Mouse (Mus musculus) cerebellum, adult 2 months (tissue): ENCODE data around the gene Zfp991.
"Not testable (repeated sequence)": the region's sequence is repeated elsewhere in the genome, so short reads cannot be mapped to it uniquely, and the experiment has no call there.

Source experiments
- CTCF ChIP-seq: fragments of 200-500 bp; IDR thresholded peaks from 2 replicates; pipeline ENCODE4 v1.5.1; 2011; ENCODE audit warnings: low read depth, mild to moderate bottlenecking, control low read depth, low read length, moderate library complexity, borderline replicate concordance; ENCODE audit not compliant: insufficient read depth
- POLR2A ChIP-seq: fragments of 200-500 bp; IDR thresholded peaks from 2 replicates; pipeline ENCODE4 v1.6.1; 2011; ENCODE audit warnings: low read length, control low read depth, borderline replicate concordance; ENCODE audit not compliant: insufficient read depth

DNA sequence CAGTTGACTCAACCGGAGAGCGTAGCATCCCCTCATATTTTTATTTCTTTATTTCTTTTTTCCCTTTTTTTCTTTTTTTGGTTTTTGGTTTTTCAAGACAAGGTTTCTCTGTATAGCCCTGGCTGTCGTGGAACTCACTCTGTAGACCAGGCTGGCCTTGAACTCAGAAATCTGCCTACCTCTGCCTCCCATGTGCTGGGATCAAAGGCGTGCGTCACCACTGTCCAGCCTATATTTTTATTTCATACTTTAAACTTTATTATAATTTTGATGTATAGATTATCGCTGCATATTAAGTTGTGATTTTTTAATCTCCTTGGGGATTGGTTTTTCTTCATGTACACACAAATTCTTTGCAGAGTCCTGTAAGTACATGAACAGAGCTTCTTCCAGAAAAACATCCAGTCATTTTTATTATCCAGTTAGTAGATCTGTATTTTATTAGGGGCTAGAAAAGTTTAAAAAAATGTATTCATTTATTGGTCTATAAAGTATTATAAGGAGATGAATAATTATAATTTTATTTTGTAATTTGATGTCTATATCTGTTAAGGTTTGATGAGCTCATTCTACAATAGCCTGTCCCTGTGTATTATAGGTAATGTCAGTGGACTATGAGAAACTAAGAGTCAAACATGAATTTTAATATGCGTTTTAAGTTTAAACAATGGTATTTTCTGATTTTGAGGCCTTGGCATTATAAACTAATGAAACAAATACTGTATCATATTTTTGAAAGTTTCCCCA, 80.5 kb downstream of the Zfp991 start:
- not testable (repeated sequence) for TF ChIP-seq CTCF, POLR2A
